In genomic region chr2:168841713-168842045, GRCm38 (mm10) we compare ENCODE assay signal across 10 mouse cellular contexts.
DNase-seq lines count a peak whose midpoint lies in the region; ATAC-seq lines count a peak whose summit lies in the region.
"Had no signal": no experiment of that assay in that cellular context is flagged by ENCODE, and none has a peak within 500 bp of the region (broad histone marks: within the 10 kb centered on the region; RNA-seq: fewer than 3 reads in every experiment).

No protein-coding gene starts in this region.

- no peaks in the 10 kb centered on the region for H3K9me3 ChIP-seq in heart, embryonic 15.5 days (replicated peaks)
- no peaks in the 10 kb centered on the region for H3K9me3 ChIP-seq in intestine, embryonic 14.5 days (ENCODE audit: control insufficient read depth, low read length)
- no peaks in the 10 kb centered on the region for H3K9me3 ChIP-seq in midbrain, embryonic 14.5 days (ENCODE audit: control insufficient read depth, low read length)

- ATAC-seq in heart, embryonic 15.5 days (replicated peaks; ENCODE audit: insufficient number of reproducible peaks, insufficient read depth, low FRiP score, low read depth): no peak
- no peak for ATAC-seq in intestine, embryonic 14.5 days (replicated peaks; ENCODE audit: low FRiP score, low TSS enrichment, low read depth)
- ATAC-seq in midbrain, embryonic 14.5 days (ENCODE audit: low FRiP score, low TSS enrichment): no peak

- H3K9ac ChIP-seq in heart, embryonic 15.5 days: no peak overlapping the region
- no peak overlapping the region for H3K9ac ChIP-seq in intestine, embryonic 14.5 days (ENCODE audit: low read length)
- H3K9ac ChIP-seq in midbrain, embryonic 14.5 days (replicated peaks; ENCODE audit: low read length): no peak overlapping the region

- H3K36me3 ChIP-seq in heart, embryonic 15.5 days: no peaks in the 10 kb centered on the region
- no peaks in the 10 kb centered on the region for H3K36me3 ChIP-seq in intestine, embryonic 14.5 days (ENCODE audit: control insufficient read depth, insufficient read depth, low read length)
- H3K36me3 ChIP-seq in midbrain, embryonic 14.5 days (ENCODE audit: control insufficient read depth, insufficient read depth, low read length): no peaks in the 10 kb centered on the region

- H3K27me3 ChIP-seq in heart, embryonic 15.5 days: peaks cover 89% of the 10 kb centered on the region
- peaks cover 16% of the 10 kb centered on the region for H3K27me3 ChIP-seq in intestine, embryonic 14.5 days (replicated peaks; ENCODE audit: control insufficient read depth, insufficient read depth, low read length)
- no peaks in the 10 kb centered on the region for H3K27me3 ChIP-seq in midbrain, embryonic 14.5 days (ENCODE audit: control insufficient read depth, insufficient read depth, low read length)

- 3% methylated on average over 11 of the region's 11 CpGs for WGBS in heart, embryonic 15.5 days
- 2% methylated on average over 11 of the region's 11 CpGs for WGBS in intestine, embryonic 14.5 days
- WGBS in midbrain, embryonic 14.5 days: 4% methylated on average over 11 of the region's 11 CpGs

- H3K4me2 ChIP-seq in heart, embryonic 15.5 days: peak overlapping the region; percentile 26; the same call in 1 of the 2 replicates
- peak overlapping the region; percentile 38 for H3K4me2 ChIP-seq in intestine, embryonic 14.5 days (ENCODE audit: low read length)
- H3K4me2 ChIP-seq in midbrain, embryonic 14.5 days (ENCODE audit: low read length): peak overlapping the region; percentile 25

- H3K4me1 ChIP-seq in heart, embryonic 15.5 days (replicated peaks): peaks cover 22% of the 10 kb centered on the region
- H3K4me1 ChIP-seq in intestine, embryonic 14.5 days (replicated peaks; ENCODE audit: control insufficient read depth, insufficient read depth, low read length): peaks cover 26% of the 10 kb centered on the region
- H3K4me1 ChIP-seq in midbrain, embryonic 14.5 days (ENCODE audit: control insufficient read depth, insufficient read depth, low read length): peaks cover 27% of the 10 kb centered on the region

- DNase-seq in heart, adult 8-10 months (ENCODE audit: low spot score): no peak
- DNase-seq in R1 (ENCODE audit: low read depth, low spot score): peak; percentile 60
- DNase-seq in intestine, embryonic 14.5 days (ENCODE audit: low spot score): no peak
- DNase-seq in midbrain, embryonic 14.5 days: peak; percentile 29
- no peak for DNase-seq in c-Kit-positive CD71-positive TER-119-positive erythroid progenitor cells, embryonic 14.5 days (ENCODE audit: low spot score)
- no peak for DNase-seq in cerebellum, adult 8-10 months
- no peak for DNase-seq in retina, postnatal 1 day
- DNase-seq: heart, adult 2 months; layer of hippocampus, adult 9-11 months had no signal

- no peak overlapping the region for H3K27ac ChIP-seq in heart, embryonic 15.5 days
- H3K27ac ChIP-seq in intestine, embryonic 14.5 days (ENCODE audit: low read depth): no peak overlapping the region
- no peak overlapping the region for H3K27ac ChIP-seq in midbrain, embryonic 14.5 days (replicated peaks; ENCODE audit: low read depth, low read length)
- H3K27ac ChIP-seq: heart, adult 2 months had no signal

- no peak overlapping the region for H3K4me3 ChIP-seq in heart, embryonic 15.5 days
- peak overlapping the region; percentile 2; the same call in 1 of the 2 replicates for H3K4me3 ChIP-seq in intestine, embryonic 14.5 days (ENCODE audit: low read depth, low read length)
- no peak overlapping the region for H3K4me3 ChIP-seq in midbrain, embryonic 14.5 days (replicated peaks; ENCODE audit: low read depth, low read length)
- H3K4me3 ChIP-seq: heart, adult 2 months had no signal

Comparison
In these comparisons a context has a peak if more than half of its experiments do, and no peak if none do; other contexts are left out.
1. DNase-seq: peak in R1 (single experiment) and midbrain, embryonic 14.5 days (single experiment); none in heart, adult 8-10 months (single experiment), intestine, embryonic 14.5 days (single experiment), c-Kit-positive CD71-positive TER-119-positive erythroid progenitor cells, embryonic 14.5 days (single experiment), cerebellum, adult 8-10 months (single experiment) and retina, postnatal 1 day (single experiment).
2. Peak in every context shown above with its lines, with median percentiles within 50 percentile points of each other: H3K4me2 ChIP-seq.